15 mouse cellular contexts compared by ENCODE assay signal in the genomic region with DNA sequence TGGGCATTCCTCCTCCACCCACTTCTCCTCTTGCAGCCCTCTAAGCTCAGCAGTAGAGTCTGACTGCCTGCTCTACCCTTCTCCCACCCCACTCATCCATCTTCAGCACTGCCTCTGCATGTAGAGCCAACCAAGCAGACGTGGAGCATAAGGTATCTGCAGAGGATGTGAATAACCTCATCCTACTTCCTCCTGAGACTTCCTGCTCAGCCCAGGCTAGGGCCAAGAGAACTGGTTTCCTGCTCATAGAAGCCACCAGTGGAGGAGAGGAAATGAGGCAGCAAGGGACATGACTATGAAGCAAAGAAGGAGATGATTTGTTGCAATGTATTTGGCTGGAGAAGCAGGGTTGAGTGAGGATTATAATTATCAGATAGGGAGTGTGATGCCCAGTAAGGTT.
A peak's percentile ranks its signal among the peaks of the same experiment; 100 is the strongest.
DNase-seq lines count a peak whose midpoint lies in the region; ATAC-seq and TF ChIP-seq lines count a peak whose summit lies in the region.
"Had no signal": no experiment of that assay in that cellular context is flagged by ENCODE, and none has a peak within 500 bp of the region (broad histone marks: within the 10 kb centered on the region; RNA-seq: fewer than 3 reads in every experiment).

No protein-coding gene starts in this region.

- no peak for TF ChIP-seq POLR2A in lung, adult 2 months (IDR thresholded peaks at IDR 0.05; ENCODE audit: borderline replicate concordance, extremely low read depth, low read depth, low read length)

- H3K9ac ChIP-seq in lung, embryonic 16.5 days (ENCODE audit: low read length): no peak overlapping the region
- H3K9ac ChIP-seq in heart, embryonic 15.5 days: no peak overlapping the region
- H3K9ac ChIP-seq in hindbrain, embryonic 14.5 days: no peak overlapping the region
- H3K9ac ChIP-seq: limb, embryonic 15.5 days; midbrain, embryonic 15.5 days; neural tube, embryonic 13.5 days had no signal

- no peak overlapping the region for H3K4me2 ChIP-seq in lung, embryonic 16.5 days (ENCODE audit: low read depth, low read length)
- H3K4me2 ChIP-seq in heart, embryonic 15.5 days: no peak overlapping the region
- H3K4me2 ChIP-seq in hindbrain, embryonic 14.5 days (replicated peaks): no peak overlapping the region
- H3K4me2 ChIP-seq: limb, embryonic 15.5 days; midbrain, embryonic 15.5 days; neural tube, embryonic 13.5 days had no signal

- H3K27me3 ChIP-seq in lung, embryonic 16.5 days (ENCODE audit: control insufficient read depth, insufficient read depth, low read depth, low read length): no peaks in the 10 kb centered on the region
- no peaks in the 10 kb centered on the region for H3K27me3 ChIP-seq in heart, embryonic 15.5 days
- no peaks in the 10 kb centered on the region for H3K27me3 ChIP-seq in hindbrain, embryonic 14.5 days (ENCODE audit: control insufficient read depth, insufficient read depth, low read length)
- H3K27me3 ChIP-seq: limb, embryonic 15.5 days; midbrain, embryonic 15.5 days; neural tube, embryonic 13.5 days had no signal

- TF ChIP-seq CTCF in lung, adult 2 months (IDR thresholded peaks at IDR 0.05; ENCODE audit: insufficient read depth, low read length): no peak

- H3K4me1 ChIP-seq in lung, embryonic 16.5 days (replicated peaks; ENCODE audit: control insufficient read depth, insufficient read depth, low read length): no peaks in the 10 kb centered on the region
- H3K4me1 ChIP-seq in lung, adult 2 months (ENCODE audit: control insufficient read depth, insufficient read depth, low read length): no peaks in the 10 kb centered on the region
- no peaks in the 10 kb centered on the region for H3K4me1 ChIP-seq in heart, embryonic 15.5 days (replicated peaks)
- H3K4me1 ChIP-seq in hindbrain, embryonic 14.5 days (replicated peaks; ENCODE audit: control insufficient read depth, insufficient read depth, low read length): no peaks in the 10 kb centered on the region
- H3K4me1 ChIP-seq: hindbrain, embryonic 10.5 days; limb, embryonic 15.5 days; midbrain, embryonic 15.5 days; neural tube, embryonic 13.5 days had no signal

- 29% methylated on average over 1 of the region's 1 CpGs for WGBS in lung, embryonic 16.5 days
- 11% methylated on average over 1 of the region's 1 CpGs for WGBS in lung, adult 2 months
- 31% methylated on average over 1 of the region's 1 CpGs for WGBS in heart, embryonic 15.5 days
- WGBS in hindbrain, embryonic 14.5 days: 73% methylated on average over 1 of the region's 1 CpGs

- no peaks in the 10 kb centered on the region for H3K9me3 ChIP-seq in lung, embryonic 16.5 days (ENCODE audit: control insufficient read depth, low read length)
- H3K9me3 ChIP-seq in heart, embryonic 15.5 days (replicated peaks): no peaks in the 10 kb centered on the region
- no peaks in the 10 kb centered on the region for H3K9me3 ChIP-seq in hindbrain, embryonic 14.5 days (ENCODE audit: control insufficient read depth, low read length)
- H3K9me3 ChIP-seq: hindbrain, embryonic 10.5 days; limb, embryonic 15.5 days; midbrain, embryonic 15.5 days; neural tube, embryonic 13.5 days had no signal

- H3K36me3 ChIP-seq in lung, embryonic 16.5 days (ENCODE audit: control insufficient read depth, insufficient read depth, low read length): no peaks in the 10 kb centered on the region
- no peaks in the 10 kb centered on the region for H3K36me3 ChIP-seq in heart, embryonic 15.5 days
- H3K36me3 ChIP-seq in hindbrain, embryonic 14.5 days (replicated peaks; ENCODE audit: control insufficient read depth, insufficient read depth): no peaks in the 10 kb centered on the region
- H3K36me3 ChIP-seq: hindbrain, embryonic 10.5 days; limb, embryonic 15.5 days; midbrain, embryonic 15.5 days; neural tube, embryonic 13.5 days had no signal

- no peak overlapping the region for H3K4me3 ChIP-seq in lung, embryonic 16.5 days (ENCODE audit: low read length)
- H3K4me3 ChIP-seq in lung, adult 2 months (replicated peaks; ENCODE audit: extremely low read depth, low read depth, low read length): no peak overlapping the region
- no peak overlapping the region for H3K4me3 ChIP-seq in heart, embryonic 15.5 days
- H3K4me3 ChIP-seq in hindbrain, embryonic 14.5 days (replicated peaks; ENCODE audit: low read length): no peak overlapping the region
- H3K4me3 ChIP-seq: hindbrain, embryonic 10.5 days; limb, embryonic 15.5 days; midbrain, embryonic 15.5 days; neural tube, embryonic 13.5 days had no signal

- no peak overlapping the region for H3K27ac ChIP-seq in lung, embryonic 16.5 days (ENCODE audit: low read length)
- no peak overlapping the region for H3K27ac ChIP-seq in heart, embryonic 15.5 days
- H3K27ac ChIP-seq in hindbrain, embryonic 14.5 days: no peak overlapping the region
- H3K27ac ChIP-seq: hindbrain, embryonic 10.5 days; limb, embryonic 15.5 days; midbrain, embryonic 15.5 days; neural tube, embryonic 13.5 days had no signal

- peak; percentile 51; the same call in 1 of the 2 replicates for ATAC-seq in lung, embryonic 16.5 days (ENCODE audit: low read depth)
- ATAC-seq in heart, embryonic 15.5 days (replicated peaks; ENCODE audit: insufficient number of reproducible peaks, insufficient read depth, low FRiP score, low read depth): 0 out of 2 replicates have a peak, but pooled peaks have one; percentile 39
- no peak for ATAC-seq in hindbrain, embryonic 14.5 days (ENCODE audit: low FRiP score)
- ATAC-seq: midbrain, embryonic 15.5 days had no signal

- peak; percentile 8 for DNase-seq in adrenal gland, postnatal 14 days
- DNase-seq in adrenal gland, adult 18-20 months (ENCODE audit: low spot score in 2 of 2): no peak
- DNase-seq in lung, adult 2 months: no peak
- DNase-seq in kidney, postnatal 14 days: peak; percentile 39
- no peak for DNase-seq in spleen, postnatal 4 days (ENCODE audit: low spot score in 2 of 2)
- DNase-seq in hindbrain, embryonic 14.5 days (ENCODE audit: low spot score): no peak
- DNase-seq: B cell, adult 2 months; cerebellum, adult 11 months; thymus, postnatal 36 days had no signal

Comparison
In these comparisons a context has a peak if more than half of its experiments do, and no peak if none do; other contexts are left out.
1. DNase-seq: peak in adrenal gland, postnatal 14 days (single experiment) and kidney, postnatal 14 days (single experiment); none in adrenal gland, adult 18-20 months (0 of 2), lung, adult 2 months (single experiment), spleen, postnatal 4 days (0 of 2) and hindbrain, embryonic 14.5 days (single experiment).